Mouse (Mus musculus): ENCODE results near the gene Kcnj11.
A peak's percentile ranks its signal among the peaks of the same experiment; 100 is the strongest.

Kcnj11 gene

DNA sequence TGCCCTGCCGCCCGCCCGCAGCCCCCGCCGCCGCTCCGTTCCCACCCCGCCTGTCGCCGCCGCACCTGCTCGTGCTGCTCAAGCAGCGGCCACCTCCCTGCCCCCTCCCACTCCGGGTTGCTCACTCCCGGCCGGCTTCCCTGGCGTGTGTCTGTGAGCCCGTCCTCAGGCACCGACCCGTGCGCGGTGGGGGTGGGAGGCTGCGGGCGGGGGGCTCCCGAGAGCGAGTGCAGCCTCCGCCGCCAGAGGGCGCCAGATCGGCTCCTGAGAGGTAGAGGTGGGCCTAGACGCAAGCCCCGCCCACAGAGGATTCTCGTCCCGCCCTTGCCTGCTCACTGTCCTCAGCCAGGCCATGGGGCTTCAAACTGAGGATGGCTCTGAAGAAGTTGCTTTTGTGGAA lies at the start of gene Kcnj11:
Gene Kcnj11, minus strand, starts transcription at position 202 of the 400 bp plus-strand sequence.
- DNase-seq (ENCODE audit: low spot score), result no peak

GRCm38 (mm10) chr7:46147417-46147816 lies 46.9 kb upstream of the Kcnj11 start:
- no peak for DNase-seq (ENCODE audit: low spot score)

- no peak for DNase-seq (ENCODE audit: low spot score)
Observed at GRCm38 (mm10) chr7:46146675-46147308, 46.2 kb upstream of the Kcnj11 start.

- no peak for DNase-seq (ENCODE audit: low spot score)
Observed at GRCm38 (mm10) chr7:46144061-46144460, 43.5 kb upstream of the Kcnj11 start.

DNA sequence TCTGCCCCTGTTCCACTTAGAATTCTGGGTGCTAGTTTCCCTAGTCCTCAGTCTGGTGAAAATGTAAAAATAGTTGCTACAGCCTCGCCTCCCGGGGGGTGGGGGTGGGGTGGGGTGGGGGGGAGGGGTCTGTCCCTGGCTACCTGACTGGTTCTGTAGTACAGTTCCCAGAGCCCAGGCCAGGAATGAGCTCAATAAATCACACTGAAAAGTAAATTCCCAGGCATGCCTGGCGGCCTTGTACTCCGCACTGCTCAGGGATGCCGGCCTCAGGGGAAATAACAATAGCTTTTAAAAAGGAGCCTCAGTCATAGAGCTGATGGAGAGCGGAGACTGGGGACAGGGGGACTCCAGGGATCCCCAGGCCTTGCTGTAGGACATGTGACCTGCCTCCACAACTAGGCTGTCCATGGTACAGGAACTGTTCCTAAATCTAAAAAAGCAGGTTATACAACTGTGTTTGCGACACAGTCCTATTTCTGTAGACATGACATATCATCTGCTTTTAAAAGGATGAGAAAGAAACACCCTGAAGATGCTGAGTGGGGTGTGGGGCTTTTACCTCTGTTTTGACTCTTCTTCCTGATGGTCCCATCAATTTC lies 37.9 kb upstream of the Kcnj11 start:
- DNase-seq (ENCODE audit: low spot score), result no peak

DNA sequence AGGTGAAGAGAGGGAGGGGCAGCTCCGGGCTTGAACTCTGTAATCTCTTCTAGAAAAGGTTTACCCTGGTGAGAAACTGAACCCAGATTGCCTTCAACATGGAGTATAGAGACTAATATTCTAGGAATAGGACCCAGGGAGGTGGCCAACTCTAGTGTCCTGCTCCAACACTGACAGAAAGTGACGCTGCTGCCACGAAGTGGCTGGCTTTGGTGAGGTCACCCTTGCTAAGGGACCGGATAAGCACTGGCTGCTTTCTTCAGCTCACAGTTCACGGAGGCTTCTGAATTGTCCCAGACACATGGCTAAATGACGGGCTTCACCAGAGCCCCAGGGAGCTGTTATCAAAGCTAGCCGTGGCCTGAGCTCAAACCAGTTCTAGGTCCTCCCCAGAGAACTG lies 33.3 kb upstream of the Kcnj11 start:
- DNase-seq (ENCODE audit: low spot score), result no peak

DNA sequence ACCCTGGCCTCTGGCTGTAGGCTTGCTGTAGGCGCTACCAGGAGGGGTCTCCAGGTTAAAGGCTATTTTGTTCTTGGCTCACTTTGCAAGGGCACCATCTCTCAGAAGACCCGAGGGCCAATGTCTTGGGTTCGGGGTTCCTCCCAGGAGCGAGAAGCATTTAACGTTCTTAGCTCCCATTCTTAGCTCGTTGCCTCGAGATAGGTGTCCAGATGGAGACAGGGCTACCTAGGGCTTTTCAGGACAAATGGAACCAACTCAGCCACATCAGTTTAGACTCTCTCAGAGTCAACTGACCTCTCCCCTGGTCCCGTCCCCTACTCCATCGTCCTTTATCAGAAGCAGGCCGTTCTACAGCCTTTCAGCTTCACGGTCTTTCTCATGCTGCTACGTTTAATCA lies 31.7 kb upstream of the Kcnj11 start:
- DNase-seq (ENCODE audit: low spot score), result no peak

DNA sequence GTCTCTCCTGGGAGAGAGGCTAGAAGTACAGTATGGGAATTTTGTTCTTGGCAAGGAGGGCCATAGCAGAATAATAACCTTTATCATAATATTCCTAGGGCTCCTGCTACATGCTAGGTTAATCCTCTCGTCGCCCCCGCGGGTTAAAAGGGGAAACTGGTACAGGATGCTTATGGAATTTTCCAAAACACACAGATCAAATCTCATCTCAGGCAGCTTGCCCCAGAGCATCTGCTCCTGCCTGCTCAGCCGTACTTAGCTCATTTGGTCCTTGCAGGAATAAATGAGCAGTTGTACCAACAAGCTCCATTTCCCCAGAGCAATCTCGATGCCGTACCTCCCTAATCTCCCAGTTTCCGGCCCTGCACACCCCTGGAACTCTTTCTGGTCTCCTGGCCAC lies 31.2 kb upstream of the Kcnj11 start:
- no peak for DNase-seq (ENCODE audit: low spot score)

GRCm38 (mm10) chr7:46131266-46131665 lies 30.7 kb upstream of the Kcnj11 start:
- peak; percentile 5 for DNase-seq (ENCODE audit: low spot score)

GRCm38 (mm10) chr7:46130723-46131122 lies 30.2 kb upstream of the Kcnj11 start:
- no peak for DNase-seq (ENCODE audit: low spot score)

- DNase-seq (ENCODE audit: low spot score), result peak; percentile 4
Observed at GRCm38 (mm10) chr7:46129463-46130179, 29.1 kb upstream of the Kcnj11 start.

DNA sequence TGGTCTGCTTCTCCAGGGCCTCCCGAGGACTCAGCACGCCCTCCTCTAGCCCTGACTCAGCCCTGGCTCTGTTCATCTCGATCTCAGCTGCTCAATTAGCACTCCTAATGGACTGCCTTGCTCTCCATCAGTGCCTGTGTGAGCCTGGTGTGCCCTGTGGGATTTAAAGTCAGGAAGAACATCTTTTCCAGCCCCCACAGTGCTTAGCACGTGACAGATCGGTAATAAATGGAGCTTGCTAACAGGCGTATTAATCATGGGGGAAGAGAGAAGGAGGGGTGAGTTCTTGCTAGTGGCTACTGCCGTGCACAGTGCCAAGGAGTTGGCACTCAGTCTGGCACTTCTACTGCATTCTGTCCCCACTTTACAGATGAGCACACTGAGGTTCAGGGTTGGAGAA lies 27.6 kb upstream of the Kcnj11 start:
- DNase-seq (ENCODE audit: low spot score), result no peak

- DNase-seq (ENCODE audit: low spot score), result no peak
Observed at GRCm38 (mm10) chr7:46125340-46125739, 24.8 kb upstream of the Kcnj11 start.

- DNase-seq (ENCODE audit: low spot score), result no peak
Observed at GRCm38 (mm10) chr7:46124460-46124859, 23.9 kb upstream of the Kcnj11 start.

GRCm38 (mm10) chr7:46122964-46123363 lies 22.4 kb upstream of the Kcnj11 start:
- no peak for DNase-seq (ENCODE audit: low spot score)

DNA sequence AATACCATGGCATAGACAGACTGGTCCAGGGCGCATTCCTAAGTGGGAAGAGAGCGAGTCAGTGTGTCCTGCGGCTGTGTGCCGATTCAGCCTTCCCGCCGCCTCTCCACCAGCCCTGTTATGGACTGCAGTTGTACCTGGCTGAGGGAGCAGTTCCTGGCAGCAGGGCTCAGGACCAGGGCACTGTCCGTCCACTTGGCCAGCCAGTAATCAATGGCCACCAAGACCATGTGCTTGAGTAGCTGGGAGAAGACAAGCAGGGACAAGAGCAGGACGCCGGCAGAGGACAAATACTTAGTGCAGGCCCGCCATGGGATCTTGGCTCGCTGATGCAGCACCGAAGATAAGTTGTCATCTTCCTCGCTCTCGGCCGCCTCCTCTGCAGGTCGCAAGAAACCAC lies 16.5 kb upstream of the Kcnj11 start:
- DNase-seq (ENCODE audit: low spot score), result no peak

DNA sequence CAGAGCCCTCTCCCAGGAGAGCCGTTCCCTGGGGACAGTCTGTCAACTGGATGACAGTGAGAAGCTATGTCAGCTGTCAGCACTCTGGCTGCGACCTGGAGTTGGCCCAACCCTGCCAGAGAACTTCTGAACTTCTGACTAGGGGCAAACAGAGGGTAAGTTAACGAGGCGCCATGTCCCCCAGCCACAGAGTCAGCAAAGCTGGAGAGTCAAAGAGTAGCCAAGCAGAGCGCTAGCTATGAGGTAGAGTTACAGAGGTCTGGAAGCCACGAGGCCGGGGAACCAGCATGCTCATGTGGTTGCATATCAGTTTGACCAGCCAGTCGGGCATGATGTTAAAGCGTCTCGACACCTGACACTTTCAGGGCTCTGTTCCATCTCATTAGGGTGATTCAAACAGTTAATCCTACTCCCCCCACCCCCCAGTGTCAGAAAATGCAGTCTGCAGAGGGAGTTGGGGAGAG lies 15.6 kb upstream of the Kcnj11 start:
- DNase-seq (ENCODE audit: low spot score), result no peak

GRCm38 (mm10) chr7:46113435-46113834 lies 12.9 kb upstream of the Kcnj11 start:
- DNase-seq (ENCODE audit: low spot score), result no peak

- DNase-seq (ENCODE audit: low spot score), result no peak
Observed at GRCm38 (mm10) chr7:46111938-46112337, 11.4 kb upstream of the Kcnj11 start.

DNA sequence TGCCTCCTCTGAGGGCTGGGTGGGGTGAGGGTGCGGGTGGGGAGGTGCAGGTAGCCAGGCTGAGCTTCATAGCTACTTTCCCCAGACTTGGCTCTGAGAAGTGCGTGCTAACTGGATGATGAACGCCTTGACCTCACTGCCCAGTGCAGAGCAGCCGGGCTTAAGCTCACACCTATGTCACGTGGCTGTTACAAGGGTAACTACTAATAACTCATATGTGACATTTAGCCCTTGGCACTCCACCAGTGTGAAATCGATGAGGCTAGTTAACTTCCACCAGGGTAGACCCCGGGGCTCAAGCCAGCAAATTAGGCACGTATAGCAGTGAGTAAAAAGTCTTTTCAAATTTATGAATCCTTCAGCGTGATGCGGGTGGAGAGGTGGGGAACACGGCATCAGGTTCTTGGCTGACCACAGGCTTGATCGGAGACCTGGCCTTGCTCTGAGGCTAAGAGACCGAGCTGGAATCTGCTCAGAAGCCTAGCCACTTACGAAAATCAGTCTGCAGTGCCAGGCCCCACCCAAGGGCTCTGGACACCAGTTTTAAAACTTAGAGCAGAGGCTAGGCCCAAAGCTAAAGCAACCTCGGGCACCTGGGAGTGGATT lies 10.8 kb upstream of the Kcnj11 start:
- DNase-seq (ENCODE audit: low spot score), result no peak

DNA sequence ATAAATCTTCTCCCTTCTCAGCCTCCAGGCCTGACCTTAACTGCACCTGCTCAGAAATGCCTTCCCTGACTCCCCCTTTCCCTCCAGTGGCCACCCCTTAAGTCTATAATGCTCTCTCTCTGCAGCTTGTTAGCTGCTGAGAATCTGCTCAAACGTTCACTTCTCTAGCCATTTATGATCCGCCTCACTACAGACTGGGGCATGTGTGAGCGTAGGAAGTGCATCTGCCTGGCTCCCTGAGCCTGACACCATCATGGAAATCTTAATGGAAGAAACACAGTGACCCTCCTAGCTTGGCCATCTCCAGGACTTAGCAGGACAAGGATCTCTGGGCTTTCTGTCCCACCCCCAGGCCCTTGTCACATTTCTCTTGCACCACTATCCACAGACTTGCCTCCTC lies 9.5 kb upstream of the Kcnj11 start:
- DNase-seq (ENCODE audit: low spot score), result no peak

GRCm38 (mm10) chr7:46105484-46105883 lies 4.9 kb upstream of the Kcnj11 start:
- no peak for DNase-seq (ENCODE audit: low spot score)
